Mouse (Mus musculus) adrenal gland, postnatal 10 days (tissue): ENCODE results near the gene Wdr4. TPM values are rescaled to one million over a fixed set of nuclear protein-coding genes. Genes with fewer than 3 reads are reported as not detected.

Experiments
- DNase-seq: peaks from one replicate; pipeline ENCODE4 v3.0.0; 2021; ENCODE audit warnings: mixed read lengths
- total RNA-seq, 2 experiments: library from RNA; stranded (reverse); gene quantifications; 2 replicates each; pipeline ENCODE4 v1.2.3; 2021

The Wdr4 gene
- total RNA-seq, 2 experiments from 2014 or later: 22.9 to 28.0 TPM

- DNase-seq: no peak
Measured at GRCm38 (mm10) chr17:31497726-31498125, 22.1 kb downstream of the Wdr4 start.

- no peak for DNase-seq
Measured at GRCm38 (mm10) chr17:31494989-31495388, 24.8 kb downstream of the Wdr4 start.

- DNase-seq: peak; percentile 82
Measured at GRCm38 (mm10) chr17:31492416-31492815, 27.4 kb downstream of the Wdr4 start.

GRCm38 (mm10) chr17:31491355-31491754 lies 28.4 kb downstream of the Wdr4 start:
- DNase-seq: no peak

GRCm38 (mm10) chr17:31487433-31488060 lies 32.2 kb downstream of the Wdr4 start:
- DNase-seq: no peak

- no peak for DNase-seq
Measured at GRCm38 (mm10) chr17:31486616-31487198, 33.1 kb downstream of the Wdr4 start.

GRCm38 (mm10) chr17:31479108-31479844 lies 40.5 kb downstream of the Wdr4 start:
- DNase-seq: no peak

- DNase-seq: no peak
Measured at GRCm38 (mm10) chr17:31478606-31479005, 41.2 kb downstream of the Wdr4 start.

GRCm38 (mm10) chr17:31474388-31474787 lies 45.4 kb downstream of the Wdr4 start:
- no peak for DNase-seq

- no peak for DNase-seq
Measured at GRCm38 (mm10) chr17:31470766-31471418, 48.9 kb downstream of the Wdr4 start.

- DNase-seq: peak; percentile 51
Measured at GRCm38 (mm10) chr17:31468496-31468895, 51.3 kb downstream of the Wdr4 start.

- DNase-seq: no peak
Measured at GRCm38 (mm10) chr17:31466854-31467253, 52.9 kb downstream of the Wdr4 start.

GRCm38 (mm10) chr17:31462506-31462905 lies 57.3 kb downstream of the Wdr4 start:
- DNase-seq: no peak

- no peak for DNase-seq
Measured at GRCm38 (mm10) chr17:31460416-31460815, 59.4 kb downstream of the Wdr4 start.

GRCm38 (mm10) chr17:31456723-31457567 lies 62.8 kb downstream of the Wdr4 start:
- no peak for DNase-seq

- DNase-seq: no peak
Measured at GRCm38 (mm10) chr17:31454056-31454455, 65.7 kb downstream of the Wdr4 start.

GRCm38 (mm10) chr17:31453476-31453875 lies 66.3 kb downstream of the Wdr4 start:
- DNase-seq: no peak

- no peak for DNase-seq
Measured at GRCm38 (mm10) chr17:31452816-31453215, 67.0 kb downstream of the Wdr4 start.

GRCm38 (mm10) chr17:31451179-31451708 lies 68.5 kb downstream of the Wdr4 start:
- peak; percentile 61 for DNase-seq

- no peak for DNase-seq
Measured at GRCm38 (mm10) chr17:31450206-31450605, 69.6 kb downstream of the Wdr4 start.

GRCm38 (mm10) chr17:31448519-31448918 lies 71.3 kb downstream of the Wdr4 start:
- DNase-seq: no peak

GRCm38 (mm10) chr17:31447766-31448165 lies 72.0 kb downstream of the Wdr4 start:
- no peak for DNase-seq
